ENCODE assay signal across 11 mouse cellular contexts in genomic region chr6:90624733-90625132, GRCm38 (mm10). TPM values are rescaled to one million over a fixed set of nuclear protein-coding genes. Genes with fewer than 3 reads are reported as not detected.
DNase-seq lines count a peak whose midpoint lies in the region; ATAC-seq and TF ChIP-seq lines count a peak whose summit lies in the region.
"Had no signal": no experiment of that assay in that cellular context is flagged by ENCODE, and none has a peak within 500 bp of the region (broad histone marks: within the 10 kb centered on the region; RNA-seq: fewer than 3 reads in every experiment).

No protein-coding gene starts in this region.

- peak overlapping the region; percentile 83 for H3K4me2 ChIP-seq in liver, embryonic 12.5 days
- no peak overlapping the region for H3K4me2 ChIP-seq in intestine, postnatal 0 days (replicated peaks; ENCODE audit: low read depth)
- H3K4me2 ChIP-seq: midbrain, embryonic 13.5 days had no signal

- peaks cover 98% of the 10 kb centered on the region for H3K4me1 ChIP-seq in liver, embryonic 12.5 days
- H3K4me1 ChIP-seq in intestine, postnatal 0 days (replicated peaks; ENCODE audit: control insufficient read depth, insufficient read depth, low read length) = no peaks in the 10 kb centered on the region

- peak overlapping the region; percentile 71 for H3K9ac ChIP-seq in liver, embryonic 12.5 days
- H3K9ac ChIP-seq in intestine, postnatal 0 days (ENCODE audit: low read depth, low read length) = no peak overlapping the region
- H3K9ac ChIP-seq: midbrain, embryonic 13.5 days had no signal

- H3K27ac ChIP-seq in liver, embryonic 12.5 days = peak overlapping the region; percentile 99
- no peak overlapping the region for H3K27ac ChIP-seq in intestine, postnatal 0 days (ENCODE audit: low read depth, low read length)
- H3K27ac ChIP-seq: midbrain, embryonic 13.5 days had no signal

- peak overlapping the region; percentile 68 for H3K4me3 ChIP-seq in liver, embryonic 12.5 days
- H3K4me3 ChIP-seq in intestine, postnatal 0 days (ENCODE audit: low read depth, low read length) = no peak overlapping the region
- H3K4me3 ChIP-seq: midbrain, embryonic 13.5 days had no signal

- H3K9me3 ChIP-seq in liver, embryonic 12.5 days (replicated peaks) = no peaks in the 10 kb centered on the region
- H3K9me3 ChIP-seq in intestine, postnatal 0 days (ENCODE audit: control insufficient read depth) = no peaks in the 10 kb centered on the region
- H3K9me3 ChIP-seq: midbrain, embryonic 13.5 days had no signal

- no peak for TF ChIP-seq CTCF in intestine, postnatal 0 days (IDR thresholded peaks at IDR 0.05; ENCODE audit: low read depth)

- WGBS in liver, embryonic 12.5 days (ENCODE audit: insufficient replicate concordance) = 27% methylated on average over 11 of the region's 11 CpGs
- WGBS in intestine, postnatal 0 days = 75% methylated on average over 11 of the region's 11 CpGs

- DNase-seq in thymus, postnatal 14 days = peak; percentile 49
- DNase-seq in thymus, postnatal 25 days = no peak
- DNase-seq in gastrocnemius, postnatal 14 days = peak; percentile 55
- peak; percentile 79 for DNase-seq in skeletal muscle tissue, adult 2 months (ENCODE audit: low read depth, low spot score)
- no peak for DNase-seq in cerebellum, adult 8-10 months

- intact Hi-C loops in gastrocnemius, postnatal 14 days (cut with DNase I; ENCODE audit: low total_unique reads) = no loop called here

- peak; percentile 33 for ATAC-seq in liver, embryonic 12.5 days
- no peak for ATAC-seq in granulocyte monocyte progenitor cell, adult 5-6 weeks (replicated peaks; ENCODE audit: poor library complexity, severe bottlenecking)
- no peak for ATAC-seq in intestine, postnatal 0 days
- ATAC-seq: forebrain, embryonic 16.5 days; intestine, embryonic 16.5 days; midbrain, embryonic 13.5 days had no signal

- peaks cover 51% of the 10 kb centered on the region for H3K36me3 ChIP-seq in liver, embryonic 12.5 days
- H3K36me3 ChIP-seq in intestine, postnatal 0 days (ENCODE audit: control insufficient read depth, insufficient read depth) = no peaks in the 10 kb centered on the region; the same call in 1 of the 2 replicates
- H3K36me3 ChIP-seq: midbrain, embryonic 13.5 days had no signal

- H3K27me3 ChIP-seq in liver, embryonic 12.5 days (replicated peaks) = no peaks in the 10 kb centered on the region
- no peaks in the 10 kb centered on the region for H3K27me3 ChIP-seq in intestine, postnatal 0 days (replicated peaks; ENCODE audit: control insufficient read depth, insufficient read depth, low read length)
- H3K27me3 ChIP-seq: midbrain, embryonic 13.5 days had no signal

RNA-seq across cellular contexts. Expression of gene Slc41a3, which starts 20.2 kb away (rescaled TPM):
- 10 to 100 TPM; 60.0 to 61.8 TPM for total RNA-seq in gastrocnemius, postnatal 14 days (2021)
- 39.7 and 42.4 TPM in 2 replicates for polyA plus RNA-seq in liver, embryonic 12.5 days (2016; fragmentation: Nextera tagmentation; extraction: Ambion mirVana)
- 2.9 and 5.5 TPM in 2 replicates for total RNA-seq in granulocyte monocyte progenitor cell, adult 5-6 weeks (2014; fragmentation: Nextera tagmentation)
- 1.9 and 2.3 TPM in 2 replicates for total RNA-seq in granulocyte monocyte progenitor cell, adult 5-6 weeks (2017)
- 8.8 and 10.0 TPM in 2 replicates for polyA plus RNA-seq in intestine, postnatal 0 days (2015; fragmentation: Nextera tagmentation; extraction: Ambion mirVana)

Comparison
In these comparisons a context has a peak if more than half of its experiments do, and no peak if none do; other contexts are left out.
1. DNase-seq: peak in thymus, postnatal 14 days (single experiment), gastrocnemius, postnatal 14 days (single experiment) and skeletal muscle tissue, adult 2 months (single experiment); none in thymus, postnatal 25 days (single experiment) and cerebellum, adult 8-10 months (single experiment).
2. RNA of gene Slc41a3, which starts 20.2 kb away (total RNA-seq): 60.0 to 61.8 TPM in gastrocnemius, postnatal 14 days; 1.9 to 5.5 TPM in granulocyte monocyte progenitor cell, adult 5-6 weeks; every median in the first group is over 4 times any median in the second.